ENCODE assay signal across 27 mouse cellular contexts in genomic region chr3:116117046-116117445, GRCm38 (mm10). TPM values are rescaled to one million over a fixed set of nuclear protein-coding genes. Genes with fewer than 3 reads are reported as not detected.
DNase-seq lines count a peak whose midpoint lies in the region; ATAC-seq lines count a peak whose summit lies in the region.
"Had no signal": no experiment of that assay in that cellular context is flagged by ENCODE, and none has a peak within 500 bp of the region (broad histone marks: within the 10 kb centered on the region; RNA-seq: fewer than 3 reads in every experiment).

No protein-coding gene starts in this region.

- 84% methylated on average over 4 of the region's 4 CpGs for WGBS in heart, embryonic 10.5 days
- WGBS in liver, embryonic 12.5 days (ENCODE audit: insufficient replicate concordance), result 65% methylated on average over 4 of the region's 4 CpGs
- 53% methylated on average over 4 of the region's 4 CpGs for WGBS in liver, embryonic 15.5 days (ENCODE audit: insufficient replicate concordance)
- WGBS in stomach, embryonic 14.5 days, result 61% methylated on average over 4 of the region's 4 CpGs

- H3K27ac ChIP-seq in heart, embryonic 10.5 days, result no peak overlapping the region
- H3K27ac ChIP-seq in liver, embryonic 12.5 days, result no peak overlapping the region
- 0 out of 2 replicates have a peak overlapping the region, but pooled peaks have one; percentile 21 for H3K27ac ChIP-seq in liver, embryonic 15.5 days (replicated peaks)
- no peak overlapping the region for H3K27ac ChIP-seq in stomach, embryonic 14.5 days (ENCODE audit: low read length)
- H3K27ac ChIP-seq: embryonic facial prominence, embryonic 12.5 days; embryonic facial prominence, embryonic 15.5 days; gastrocnemius, adult 2 months; heart, embryonic 15.5 days; hindbrain, embryonic 10.5 days; hindbrain, embryonic 13.5 days had no signal

- H3K9me3 ChIP-seq in heart, embryonic 10.5 days, result no peaks in the 10 kb centered on the region
- no peaks in the 10 kb centered on the region for H3K9me3 ChIP-seq in liver, embryonic 12.5 days (replicated peaks)
- H3K9me3 ChIP-seq in liver, embryonic 15.5 days (replicated peaks), result no peaks in the 10 kb centered on the region
- no peaks in the 10 kb centered on the region for H3K9me3 ChIP-seq in stomach, embryonic 14.5 days (ENCODE audit: control insufficient read depth, low read depth, low read length)
- H3K9me3 ChIP-seq: embryonic facial prominence, embryonic 12.5 days; embryonic facial prominence, embryonic 15.5 days; heart, embryonic 12.5 days; heart, embryonic 15.5 days; hindbrain, embryonic 10.5 days; hindbrain, embryonic 13.5 days had no signal

- H3K4me2 ChIP-seq in liver, embryonic 12.5 days, result no peak overlapping the region
- no peak overlapping the region for H3K4me2 ChIP-seq in liver, embryonic 15.5 days
- no peak overlapping the region for H3K4me2 ChIP-seq in stomach, embryonic 14.5 days (replicated peaks; ENCODE audit: low read depth, low read length)
- H3K4me2 ChIP-seq: embryonic facial prominence, embryonic 12.5 days; embryonic facial prominence, embryonic 15.5 days; heart, embryonic 12.5 days; heart, embryonic 15.5 days; hindbrain, embryonic 13.5 days had no signal

- H3K4me1 ChIP-seq in heart, embryonic 10.5 days, result peaks cover 15% of the 10 kb centered on the region; the same call in 1 of the 2 replicates
- H3K4me1 ChIP-seq in liver, embryonic 12.5 days, result no peaks in the 10 kb centered on the region
- H3K4me1 ChIP-seq in liver, embryonic 15.5 days (replicated peaks), result no peaks in the 10 kb centered on the region
- H3K4me1 ChIP-seq in stomach, embryonic 14.5 days (ENCODE audit: control insufficient read depth, insufficient read depth, low read length), result peaks cover 20% of the 10 kb centered on the region; the same call in 1 of the 2 replicates

- H3K4me3 ChIP-seq in heart, embryonic 10.5 days, result no peak overlapping the region
- no peak overlapping the region for H3K4me3 ChIP-seq in liver, embryonic 12.5 days
- no peak overlapping the region for H3K4me3 ChIP-seq in liver, embryonic 15.5 days (replicated peaks)
- no peak overlapping the region for H3K4me3 ChIP-seq in stomach, embryonic 14.5 days (ENCODE audit: low read depth, low read length)
- H3K4me3 ChIP-seq: embryonic facial prominence, embryonic 12.5 days; embryonic facial prominence, embryonic 15.5 days; gastrocnemius, adult 2 months; heart, embryonic 12.5 days; heart, embryonic 15.5 days; hindbrain, embryonic 10.5 days; hindbrain, embryonic 13.5 days had no signal

- no peaks in the 10 kb centered on the region for H3K27me3 ChIP-seq in heart, embryonic 10.5 days (ENCODE audit: insufficient read depth, poor library complexity, severe bottlenecking)
- no peaks in the 10 kb centered on the region for H3K27me3 ChIP-seq in liver, embryonic 12.5 days (replicated peaks)
- no peaks in the 10 kb centered on the region for H3K27me3 ChIP-seq in liver, embryonic 15.5 days
- H3K27me3 ChIP-seq in stomach, embryonic 14.5 days (ENCODE audit: control insufficient read depth, insufficient read depth, low read length), result no peaks in the 10 kb centered on the region
- H3K27me3 ChIP-seq: embryonic facial prominence, embryonic 12.5 days; embryonic facial prominence, embryonic 15.5 days; heart, embryonic 12.5 days; heart, embryonic 15.5 days; hindbrain, embryonic 13.5 days had no signal

- H3K9ac ChIP-seq in liver, embryonic 12.5 days, result no peak overlapping the region
- no peak overlapping the region for H3K9ac ChIP-seq in liver, embryonic 15.5 days
- H3K9ac ChIP-seq in stomach, embryonic 14.5 days (replicated peaks; ENCODE audit: low read depth, low read length), result no peak overlapping the region
- H3K9ac ChIP-seq: embryonic facial prominence, embryonic 12.5 days; embryonic facial prominence, embryonic 15.5 days; forebrain, postnatal 0 days; heart, embryonic 12.5 days; heart, embryonic 15.5 days; hindbrain, embryonic 13.5 days had no signal

- intact Hi-C loops in gastrocnemius, postnatal 36 days (cut with DNase I), result no loop called here

- H3K36me3 ChIP-seq in heart, embryonic 10.5 days, result peaks cover 48% of the 10 kb centered on the region
- H3K36me3 ChIP-seq in liver, embryonic 12.5 days, result peaks cover 25% of the 10 kb centered on the region
- peaks cover 11% of the 10 kb centered on the region; the same call in 1 of the 2 replicates for H3K36me3 ChIP-seq in liver, embryonic 15.5 days (replicated peaks)
- peaks cover 5% of the 10 kb centered on the region; the same call in 1 of the 2 replicates for H3K36me3 ChIP-seq in stomach, embryonic 14.5 days (ENCODE audit: control insufficient read depth, insufficient read depth, low read length)
- H3K36me3 ChIP-seq: embryonic facial prominence, embryonic 15.5 days; hindbrain, embryonic 13.5 days had no signal

- peak; percentile 70; the same call in 1 of the 2 replicates for ATAC-seq in liver, embryonic 12.5 days
- ATAC-seq in liver, embryonic 15.5 days (ENCODE audit: insufficient read depth), result peak; percentile 76
- 0 out of 2 replicates have a peak, but pooled peaks have one; percentile 40 for ATAC-seq in stomach, embryonic 14.5 days (ENCODE audit: insufficient number of reproducible peaks, insufficient read depth, low FRiP score, low read depth)
- no peak for ATAC-seq in granulocyte monocyte progenitor cell, adult 5-6 weeks (replicated peaks; ENCODE audit: poor library complexity, severe bottlenecking)
- ATAC-seq: activated CD4-positive, CD25-positive, alpha-beta regulatory T cell, adult 4 months; forebrain, embryonic 14.5 days; forebrain, postnatal 0 days; hindbrain, embryonic 16.5 days had no signal

- peak; percentile 40 for DNase-seq in heart, adult 11 months
- no peak for DNase-seq in heart, embryonic 10.5 days (ENCODE audit: low spot score)
- DNase-seq in gastrocnemius, postnatal 36 days, result no peak
- DNase-seq in lung, postnatal 14 days, result no peak
- DNase-seq: adrenal gland, adult 8-10 months; adrenal gland, postnatal 25 days; cerebellum, adult 11-12 months; cerebellum, adult 8-10 months; cerebellum, postnatal 14 days; forebrain, postnatal 0 days; gastrocnemius, adult 2 months; gastrocnemius, postnatal 14 days; heart, postnatal 10 days; heart, postnatal 36 days had no signal

RNA-seq across cellular contexts. Expression of gene Vcam1, which starts 12.4 kb away (rescaled TPM):
- 61.3 and 66.1 TPM in 2 replicates for polyA plus RNA-seq in heart, embryonic 10.5 days (2016; fragmentation: Nextera tagmentation; extraction: Ambion mirVana)
- 47.5 and 51.6 TPM in 2 replicates for polyA plus RNA-seq in liver, embryonic 12.5 days (2016; fragmentation: Nextera tagmentation; extraction: Ambion mirVana)
- 85.4 and 97.8 TPM in 2 replicates for polyA plus RNA-seq in liver, embryonic 15.5 days (2015; fragmentation: Nextera tagmentation; extraction: Ambion mirVana)
- 68.1 and 70.0 TPM in 2 replicates for polyA plus RNA-seq in stomach, embryonic 14.5 days (2014; fragmentation: Nextera tagmentation; extraction: Ambion mirVana)
- 6.3 and 6.9 TPM in 2 replicates for total RNA-seq in granulocyte monocyte progenitor cell, adult 5-6 weeks (2014; fragmentation: Nextera tagmentation)
- total RNA-seq in granulocyte monocyte progenitor cell, adult 5-6 weeks (2017), result 12.9 TPM in 2 replicates
- 1 to 10 TPM; 2.9 to 4.0 TPM for total RNA-seq in gastrocnemius, postnatal 36 days (2021)
